ENCODE assay signal across 12 mouse cellular contexts in genomic region chr9:77949753-77950268, GRCm38 (mm10). TPM values are rescaled to one million over a fixed set of nuclear protein-coding genes. Genes with fewer than 3 reads are reported as not detected.
A peak's percentile ranks its signal among the peaks of the same experiment; 100 is the strongest.
DNase-seq lines count a peak whose midpoint lies in the region; ATAC-seq and TF ChIP-seq lines count a peak whose summit lies in the region.
"Had no signal": no experiment of that assay in that cellular context is flagged by ENCODE, and none has a peak within 500 bp of the region (broad histone marks: within the 10 kb centered on the region; RNA-seq: fewer than 3 reads in every experiment).

No protein-coding gene starts in this region.

- no peaks in the 10 kb centered on the region for H3K27me3 ChIP-seq in heart, embryonic 10.5 days (ENCODE audit: insufficient read depth, poor library complexity, severe bottlenecking)
- H3K27me3 ChIP-seq in kidney, postnatal 0 days (ENCODE audit: insufficient read depth, low read length): no peaks in the 10 kb centered on the region
- H3K27me3 ChIP-seq in embryonic facial prominence, embryonic 11.5 days (ENCODE audit: control insufficient read depth, insufficient read depth, low read length): no peaks in the 10 kb centered on the region
- no peaks in the 10 kb centered on the region for H3K27me3 ChIP-seq in hindbrain, postnatal 0 days (ENCODE audit: insufficient read depth, low read length)
- H3K27me3 ChIP-seq: limb, embryonic 15.5 days; megakaryocyte, embryonic 14.5 days had no signal

- no peak for DNase-seq in heart, embryonic 10.5 days (ENCODE audit: low spot score)
- no peak for DNase-seq in heart, postnatal 10 days
- DNase-seq in kidney, postnatal 0 days (ENCODE audit: low spot score): no peak
- no peak for DNase-seq in kidney, postnatal 10 days
- DNase-seq in embryonic facial prominence, embryonic 11.5 days (ENCODE audit: low spot score): no peak
- no peak for DNase-seq in hindbrain, postnatal 0 days (ENCODE audit: low spot score)
- DNase-seq in adipocyte (ENCODE audit: low spot score): no peak
- no peak for DNase-seq in cerebellum, adult 8-10 months
- DNase-seq: heart, adult 11 months had no signal

- peak overlapping the region; percentile 43; the same call in 1 of the 2 replicates for H3K9ac ChIP-seq in kidney, postnatal 0 days (ENCODE audit: low read depth, low read length)
- H3K9ac ChIP-seq in embryonic facial prominence, embryonic 11.5 days (replicated peaks; ENCODE audit: low read length): no peak overlapping the region
- no peak overlapping the region for H3K9ac ChIP-seq in hindbrain, postnatal 0 days (replicated peaks; ENCODE audit: low read length)
- H3K9ac ChIP-seq: limb, embryonic 15.5 days had no signal

- H3K36me3 ChIP-seq in heart, embryonic 10.5 days: peaks cover 3% of the 10 kb centered on the region; the same call in 1 of the 2 replicates
- no peaks in the 10 kb centered on the region for H3K36me3 ChIP-seq in kidney, postnatal 0 days (ENCODE audit: insufficient read depth, low read length)
- H3K36me3 ChIP-seq in embryonic facial prominence, embryonic 11.5 days (replicated peaks; ENCODE audit: control insufficient read depth, insufficient read depth, low read depth, low read length): no peaks in the 10 kb centered on the region
- no peaks in the 10 kb centered on the region for H3K36me3 ChIP-seq in hindbrain, postnatal 0 days (ENCODE audit: insufficient read depth, low read length)
- H3K36me3 ChIP-seq: limb, embryonic 15.5 days had no signal

- WGBS in heart, embryonic 10.5 days: 45% methylated on average over 7 of the region's 7 CpGs
- 29% methylated on average over 7 of the region's 7 CpGs for WGBS in kidney, postnatal 0 days
- WGBS in embryonic facial prominence, embryonic 11.5 days: 31% methylated on average over 7 of the region's 7 CpGs
- 28% methylated on average over 7 of the region's 7 CpGs for WGBS in hindbrain, postnatal 0 days

- no peak overlapping the region for H3K4me3 ChIP-seq in heart, embryonic 10.5 days
- H3K4me3 ChIP-seq in kidney, postnatal 0 days (replicated peaks; ENCODE audit: low read depth, low read length): no peak overlapping the region
- no peak overlapping the region for H3K4me3 ChIP-seq in embryonic facial prominence, embryonic 11.5 days (ENCODE audit: low read depth, low read length)
- no peak overlapping the region for H3K4me3 ChIP-seq in hindbrain, postnatal 0 days (ENCODE audit: low read length)
- H3K4me3 ChIP-seq: layer of hippocampus, adult 2 months; limb, embryonic 15.5 days; megakaryocyte, embryonic 14.5 days had no signal

- intact Hi-C loops in heart, postnatal 10 days (cut with DNase I): no loop called here

- no peak overlapping the region for H3K4me2 ChIP-seq in kidney, postnatal 0 days (ENCODE audit: low read length)
- no peak overlapping the region for H3K4me2 ChIP-seq in embryonic facial prominence, embryonic 11.5 days (ENCODE audit: low read depth, low read length)
- no peak overlapping the region for H3K4me2 ChIP-seq in hindbrain, postnatal 0 days (ENCODE audit: low read depth, low read length)
- H3K4me2 ChIP-seq: limb, embryonic 15.5 days had no signal

- TF ChIP-seq CTCF in kidney, postnatal 0 days (IDR thresholded peaks at IDR 0.05; ENCODE audit: low read depth): no peak
- no peak for TF ChIP-seq CTCF in hindbrain, postnatal 0 days (IDR thresholded peaks at IDR 0.05; ENCODE audit: low read depth)

- H3K27ac ChIP-seq in heart, embryonic 10.5 days: peak overlapping the region; percentile 69
- peak overlapping the region; percentile 76 for H3K27ac ChIP-seq in kidney, postnatal 0 days
- H3K27ac ChIP-seq in embryonic facial prominence, embryonic 11.5 days (replicated peaks; ENCODE audit: low read depth, low read length): no peak overlapping the region; the same call in 1 of the 2 replicates
- 0 out of 2 replicates have a peak overlapping the region, but pooled peaks have one; percentile 20 for H3K27ac ChIP-seq in hindbrain, postnatal 0 days
- H3K27ac ChIP-seq: layer of hippocampus, adult 2 months; limb, embryonic 15.5 days had no signal

- peaks cover 60% of the 10 kb centered on the region for H3K4me1 ChIP-seq in heart, embryonic 10.5 days
- peaks cover 31% of the 10 kb centered on the region for H3K4me1 ChIP-seq in kidney, postnatal 0 days (replicated peaks; ENCODE audit: insufficient read depth, low read length)
- no peaks in the 10 kb centered on the region for H3K4me1 ChIP-seq in embryonic facial prominence, embryonic 11.5 days (ENCODE audit: control insufficient read depth, insufficient read depth, low read length)
- peaks cover 13% of the 10 kb centered on the region for H3K4me1 ChIP-seq in hindbrain, postnatal 0 days (ENCODE audit: insufficient read depth, low read length)

- no peak for ATAC-seq in kidney, postnatal 0 days (replicated peaks; ENCODE audit: low FRiP score, low read depth)
- ATAC-seq in embryonic facial prominence, embryonic 11.5 days (replicated peaks; ENCODE audit: insufficient number of reproducible peaks, low FRiP score, low TSS enrichment, low read depth): peak; percentile 39; the same call in 1 of the 2 replicates
- peak; percentile 43; the same call in 1 of the 2 replicates for ATAC-seq in hindbrain, postnatal 0 days

- H3K9me3 ChIP-seq in heart, embryonic 10.5 days: no peaks in the 10 kb centered on the region
- no peaks in the 10 kb centered on the region for H3K9me3 ChIP-seq in kidney, postnatal 0 days (replicated peaks; ENCODE audit: low read length)
- H3K9me3 ChIP-seq in embryonic facial prominence, embryonic 11.5 days (replicated peaks; ENCODE audit: control insufficient read depth, low read length): no peaks in the 10 kb centered on the region
- H3K9me3 ChIP-seq in hindbrain, postnatal 0 days (ENCODE audit: low read length): no peaks in the 10 kb centered on the region
- H3K9me3 ChIP-seq: limb, embryonic 15.5 days; megakaryocyte, embryonic 14.5 days had no signal

RNA-seq across cellular contexts. Expression of gene Elovl5, which starts 32.6 kb away (rescaled TPM):
- polyA plus RNA-seq in heart, embryonic 10.5 days (2016; fragmentation: Nextera tagmentation; extraction: Ambion mirVana): 93.6 and 93.9 TPM in 2 replicates
- total RNA-seq in heart, postnatal 10 days (2021): 10 to 100 TPM; 53.9 to 56.7 TPM
- 60.5 and 68.4 TPM in 2 replicates for polyA plus RNA-seq in kidney, postnatal 0 days (2015; fragmentation: Nextera tagmentation; extraction: Ambion mirVana)
- 97.0 and 106 TPM in 2 replicates for polyA plus RNA-seq in embryonic facial prominence, embryonic 11.5 days (2014; fragmentation: Nextera tagmentation; extraction: Ambion mirVana)
- total RNA-seq in hindbrain, postnatal 0 days (2014; rRNA removed): 90.5 and 92.4 TPM in 2 replicates
- 70.7 and 71.6 TPM in 2 replicates for polyA plus RNA-seq in hindbrain, postnatal 0 days (2015; fragmentation: Nextera tagmentation; extraction: Ambion mirVana)
